Mouse (Mus musculus): ENCODE data around the gene D10Jhu81e. TPM values are rescaled to one million over a fixed set of nuclear protein-coding genes. Genes with fewer than 3 reads are reported as not detected.

D10Jhu81e gene
- total and polyA plus RNA-seq, 3 experiments, result 50.6 to 57.4 TPM; not detected in 1

DNA sequence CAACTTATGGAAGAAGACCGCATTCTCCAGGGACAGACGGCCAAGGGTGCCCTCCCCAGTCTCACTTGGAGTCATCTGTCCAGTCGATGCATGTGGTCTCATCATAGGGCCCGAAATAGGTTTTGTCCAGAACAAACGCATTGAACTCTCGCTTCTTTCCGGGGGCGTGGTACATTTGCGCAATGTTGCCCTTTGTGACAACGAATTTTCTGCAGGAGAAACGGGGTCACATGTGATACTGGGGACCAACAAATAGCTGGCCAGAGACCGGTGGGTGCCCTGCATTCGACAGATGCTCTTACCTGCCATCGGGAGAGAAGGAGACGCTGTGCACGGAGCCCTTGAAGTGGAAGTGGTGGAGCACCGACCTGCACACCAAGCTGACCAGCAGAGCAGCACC, 12.7 kb upstream of the D10Jhu81e start:
- no peak for DNase-seq (ENCODE audit: low read depth, low spot score)
- Histone ChIP-seq H3K36me3 (ENCODE audit: control insufficient read depth in 1 of 2, insufficient read depth in 2 of 2, low read length in 2 of 2) (peaks cover 0 to 6% of the 10 kb centered on the region in 2 experiments), H3K79me2 (ENCODE audit: control insufficient read depth, insufficient read depth, low read length, poor library complexity) (peaks cover 12% of the 10 kb centered on the region), H3K4me1 (ENCODE audit: control insufficient read depth in 1 of 2, insufficient read depth in 2 of 2, low read length in 2 of 2) (peaks cover 5 to 10% of the 10 kb centered on the region in 2 experiments; a peak in 3 of 4 replicates), H3K9ac (ENCODE audit: control insufficient read depth, low read depth, low read length, poor library complexity, severe bottlenecking) (no peak overlapping the region), H3K27ac (ENCODE audit: control insufficient read depth, low read depth, low read length) (no peak overlapping the region), H3K9me3 (replicated peaks; ENCODE audit: insufficient read depth, low read length) (no peaks in the 10 kb centered on the region), H3K27me3 (ENCODE audit: control insufficient read depth in 1 of 2, insufficient read depth in 2 of 2, low read length in 2 of 2) (no peaks in the 10 kb centered on the region), H3K4me3 (ENCODE audit: control insufficient read depth in 1 of 2, insufficient read depth in 1 of 2, low read depth in 2 of 2, low read length in 2 of 2) (no peak overlapping the region)
- TF ChIP-seq SMC3 (IDR thresholded peaks at IDR 0.05; ENCODE audit: low read depth, low read length), result no peak
- no peak for TF ChIP-seq ETS1 (IDR thresholded peaks at IDR 0.05; ENCODE audit: low read depth, low read length)
- no peak for TF ChIP-seq MYB (IDR thresholded peaks at IDR 0.05; ENCODE audit: low read depth, low read length)
- no peak for TF ChIP-seq RCOR1 (IDR thresholded peaks at IDR 0.05; ENCODE audit: low read depth, low read length)
- no peak for TF ChIP-seq BHLHE40 (IDR thresholded peaks at IDR 0.05; ENCODE audit: borderline replicate concordance, low read depth, low read length)
- TF ChIP-seq GABPA (IDR thresholded peaks at IDR 0.05; ENCODE audit: low read depth, low read length), result no peak
- no peak for TF ChIP-seq MEF2A (IDR thresholded peaks at IDR 0.05; ENCODE audit: extremely low read depth, insufficient replicate concordance, low read depth, low read length, poor library complexity, severe bottlenecking)
- no peak for TF ChIP-seq ZKSCAN1 (IDR thresholded peaks at IDR 0.05; ENCODE audit: low read depth, low read length)

- H3K9me3 ChIP-seq (replicated peaks; ENCODE audit: insufficient read depth, low read length), result no peaks in the 10 kb centered on the region
- H3K4me3 ChIP-seq (ENCODE audit: control insufficient read depth in 1 of 2, insufficient read depth in 1 of 2, low read depth in 2 of 2, low read length in 2 of 2), result no peak overlapping the region
- H3K9ac ChIP-seq (ENCODE audit: control insufficient read depth, low read depth, low read length, poor library complexity, severe bottlenecking), result no peak overlapping the region
- TF ChIP-seq USF1 (IDR thresholded peaks at IDR 0.05; ENCODE audit: low read depth, low read length), result no peak
- no peak for TF ChIP-seq CHD1 (IDR thresholded peaks at IDR 0.05; ENCODE audit: low read depth, low read length)
- no peak for TF ChIP-seq ZMIZ1 (IDR thresholded peaks at IDR 0.05; ENCODE audit: low read depth, low read length)
- no peak for TF ChIP-seq GATA1 (IDR thresholded peaks at IDR 0.05; ENCODE audit: low read depth, low read length)
- TF ChIP-seq NRF1 (IDR thresholded peaks at IDR 0.05; ENCODE audit: insufficient read depth, low read depth, low read length, poor library complexity, severe bottlenecking), result no peak
- no peak for TF ChIP-seq CHD2 (IDR thresholded peaks at IDR 0.05; ENCODE audit: low read length)
- TF ChIP-seq MAFK (IDR thresholded peaks at IDR 0.05; ENCODE audit: borderline replicate concordance, low read depth, low read length), result no peak
- TF ChIP-seq RAD21 (IDR thresholded peaks at IDR 0.05; ENCODE audit: low read depth, low read length), result no peak
- no peak for TF ChIP-seq MEF2A (IDR thresholded peaks at IDR 0.05; ENCODE audit: extremely low read depth, insufficient replicate concordance, low read depth, low read length, poor library complexity, severe bottlenecking)
- TF ChIP-seq POLR2AphosphoS2 (IDR thresholded peaks at IDR 0.05; ENCODE audit: low read length), result no peak
- no peak for TF ChIP-seq UBTF (IDR thresholded peaks at IDR 0.05; ENCODE audit: borderline replicate concordance, insufficient read depth, low read depth, low read length)
- TF ChIP-seq RCOR1 (IDR thresholded peaks at IDR 0.05; ENCODE audit: low read depth, low read length), result no peak
- no peak for TF ChIP-seq POLR2A (IDR thresholded peaks at IDR 0.05; ENCODE audit: control insufficient read depth in 1 of 2, insufficient read depth in 1 of 2, low read depth in 1 of 2, low read length in 2 of 2, poor library complexity in 1 of 2)
- no peak for TF ChIP-seq NELFE (IDR thresholded peaks at IDR 0.05; ENCODE audit: low read depth, low read length)
- TF ChIP-seq TCF12 (IDR thresholded peaks at IDR 0.05; ENCODE audit: low read depth, low read length), result no peak
- TF ChIP-seq MYB (IDR thresholded peaks at IDR 0.05; ENCODE audit: low read depth, low read length), result no peak
- no peak for TF ChIP-seq SIN3A (IDR thresholded peaks at IDR 0.05; ENCODE audit: low read length)
- no peak for TF ChIP-seq TAL1 (IDR thresholded peaks at IDR 0.05; ENCODE audit: low read length)
- no peak for TF ChIP-seq MXI1 (IDR thresholded peaks at IDR 0.05; ENCODE audit: low read depth, low read length)
- no peaks in the 10 kb centered on the region; a peak in 2 of 4 replicates for H3K36me3 ChIP-seq (ENCODE audit: control insufficient read depth in 1 of 2, insufficient read depth in 2 of 2, low read length in 2 of 2)
- no peaks in the 10 kb centered on the region for H3K27me3 ChIP-seq (ENCODE audit: control insufficient read depth in 1 of 2, insufficient read depth in 2 of 2, low read length in 2 of 2)
- DNase-seq (ENCODE audit: low read depth, low spot score), result no peak
- no peak overlapping the region for H3K27ac ChIP-seq (ENCODE audit: control insufficient read depth, low read depth, low read length)
- peaks cover under 1% of the 10 kb centered on the region; the same call in 1 of the 2 replicates for H3K79me2 ChIP-seq (ENCODE audit: control insufficient read depth, insufficient read depth, low read length, poor library complexity)
- peaks cover 0 to 6% of the 10 kb centered on the region in 2 experiments; a peak in 1 of 4 replicates for H3K4me1 ChIP-seq (ENCODE audit: control insufficient read depth in 1 of 2, insufficient read depth in 2 of 2, low read length in 2 of 2)
Measured at GRCm38 (mm10) chr10:78174474-78174873, 4.9 kb upstream of the D10Jhu81e start.
